Mouse (Mus musculus) liver, embryonic 11.5 days (tissue): Measurements from ENCODE around the gene Dock3. TPM values are rescaled to one million over a fixed set of nuclear protein-coding genes. Genes with fewer than 3 reads are reported as not detected.

Experiments used
- ATAC-seq: fragments of 200-750 bp; cut with Nextera tagmentation; replicated peaks from 2 replicates; pipeline ENCODE4 v1.8.0; 2017; ENCODE audit warnings: moderate number of reproducible peaks, mild to moderate bottlenecking, moderate TSS enrichment, moderate library complexity; ENCODE audit not compliant: low FRiP score
- DNase-seq: peaks from one replicate; pipeline ENCODE4 v3.0.0-alpha.2; 2017; ENCODE audit warnings: low spot score
- H3K27ac ChIP-seq: fragments of 300-500 bp; sonication (generic); 2 replicates; pipeline ENCODE4 v1.5.1; 2014; ENCODE audit warnings: mild to moderate bottlenecking, low read depth, low read length, control low read depth
- H3K27me3 ChIP-seq: fragments of 300-500 bp; sonication (generic); replicated peaks from 2 replicates; pipeline ENCODE4 v1.6.1; 2014; ENCODE audit warnings: low read length, mixed read lengths; ENCODE audit not compliant: control insufficient read depth, insufficient read depth
- H3K36me3 ChIP-seq: fragments of 300-500 bp; sonication (generic); 2 replicates; pipeline ENCODE4 v1.6.1; 2014; ENCODE audit warnings: mild to moderate bottlenecking, low read length, moderate library complexity, mixed read lengths; ENCODE audit not compliant: control insufficient read depth, insufficient read depth
- H3K4me1 ChIP-seq: fragments of 300-500 bp; sonication (generic); replicated peaks from 2 replicates; pipeline ENCODE4 v1.6.1; 2014; ENCODE audit warnings: low read length, mixed read lengths; ENCODE audit not compliant: control insufficient read depth, insufficient read depth
- H3K4me2 ChIP-seq: fragments of 300-500 bp; sonication (generic); 2 replicates; pipeline ENCODE4 v1.6.1; 2014; ENCODE audit warnings: mild to moderate bottlenecking, control low read depth, moderate library complexity
- H3K4me3 ChIP-seq: fragments of 300-500 bp; sonication (generic); 2 replicates; pipeline ENCODE4 v1.5.1; 2014; ENCODE audit warnings: low read depth, low read length, control low read depth
- H3K9ac ChIP-seq: fragments of 300-500 bp; sonication (generic); 2 replicates; pipeline ENCODE4 v1.6.1; 2014; ENCODE audit warnings: low read depth, low read length, control low read depth
- H3K9me3 ChIP-seq: fragments of 300-500 bp; sonication (generic); 2 replicates; pipeline ENCODE4 v1.6.1; 2016; ENCODE audit warnings: low read length, inconsistent platforms, mixed read lengths; ENCODE audit not compliant: control insufficient read depth
- WGBS: fragments of 180-500 bp; shearing (Covaris S2); extraction: QIAGEN DNeasy Blood & Tissue Kit; methylation state at CpG from one replicate; pipeline ENCODE4 v1.1.7; 2014; 5-methylcytosine and 5-hydroxymethylcytosine counted together
- microRNA-seq: library from miRNA; unstranded; fragments of <30 nt; microRNA quantifications from one replicate; pipeline ENCODE4, GENCODE M21; 2017; ENCODE audit warnings: borderline number of aligned reads
- polyA plus RNA-seq: library from polyadenylated mRNA; unstranded; fragments of >200 nt; fragmentation: Nextera tagmentation; extraction: Ambion mirVana; gene quantifications from 2 replicates; pipeline ENCODE4 v1.2.1, GENCODE M21; 2014

The Dock3 gene
- polyA plus RNA-seq, 1 experiment from 2014 or later, result 0.41 TPM

DNA sequence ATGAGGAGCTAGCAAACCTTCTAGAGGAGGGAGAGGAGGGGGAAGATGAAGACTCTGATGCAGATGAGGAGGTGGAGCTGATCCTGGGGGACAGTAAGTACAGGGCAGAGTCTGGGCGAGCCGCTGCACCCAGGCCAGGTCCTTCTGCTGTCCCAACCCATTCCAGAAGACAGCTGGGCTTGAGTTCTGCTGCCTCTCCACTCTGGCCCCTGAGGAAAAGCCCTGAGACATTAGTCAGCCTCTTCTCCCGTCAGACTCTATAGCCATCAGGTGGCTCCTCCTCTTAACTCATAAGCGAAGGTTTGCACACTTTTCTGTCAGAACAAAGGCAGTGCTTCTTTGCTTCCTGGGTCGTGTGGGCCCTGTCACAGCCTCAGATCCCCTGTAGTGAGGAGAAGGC lies 357.5 kb downstream of the Dock3 start:
- no peak overlapping the region for H3K27ac ChIP-seq
- peaks cover 18% of the 10 kb centered on the region for H3K36me3 ChIP-seq
- H3K4me2 ChIP-seq, result no peak overlapping the region
- DNase-seq (no peak), ATAC-seq (no peak)
- WGBS, result 86% methylated on average over 5 of the region's 5 CpGs
- no peaks in the 10 kb centered on the region for H3K4me1 ChIP-seq
- no peaks in the 10 kb centered on the region for H3K27me3 ChIP-seq
- H3K9ac ChIP-seq, result no peak overlapping the region
- H3K9me3 ChIP-seq, result no peaks in the 10 kb centered on the region
- no peak overlapping the region for H3K4me3 ChIP-seq

DNA sequence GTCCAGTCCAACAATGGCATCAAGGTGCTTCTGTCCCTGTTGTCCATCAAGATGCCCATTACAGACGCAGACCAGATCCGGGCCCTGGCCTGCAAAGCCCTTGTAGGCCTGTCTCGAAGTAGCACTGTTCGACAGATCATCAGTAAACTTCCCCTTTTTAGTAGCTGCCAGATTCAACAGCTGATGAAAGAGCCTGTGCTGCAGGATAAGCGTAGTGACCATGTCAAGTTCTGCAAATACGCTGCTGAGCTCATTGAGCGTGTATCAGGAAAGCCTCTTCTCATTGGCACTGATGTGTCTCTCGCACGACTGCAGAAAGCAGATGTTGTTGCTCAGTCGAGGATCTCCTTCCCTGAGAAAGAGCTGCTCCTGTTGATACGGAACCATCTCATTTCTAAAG lies 373.7 kb downstream of the Dock3 start:
- Histone ChIP-seq H3K4me1 (no peaks in the 10 kb centered on the region), H3K36me3 (peaks cover 36% of the 10 kb centered on the region), H3K9me3 (no peaks in the 10 kb centered on the region), H3K27me3 (no peaks in the 10 kb centered on the region), H3K4me2 (no peak overlapping the region), H3K4me3 (no peak overlapping the region), H3K9ac (no peak overlapping the region), H3K27ac (no peak overlapping the region)
- no peak for DNase-seq
- WGBS, result 69% methylated on average over 11 of the region's 11 CpGs
- ATAC-seq, result no peak

DNA sequence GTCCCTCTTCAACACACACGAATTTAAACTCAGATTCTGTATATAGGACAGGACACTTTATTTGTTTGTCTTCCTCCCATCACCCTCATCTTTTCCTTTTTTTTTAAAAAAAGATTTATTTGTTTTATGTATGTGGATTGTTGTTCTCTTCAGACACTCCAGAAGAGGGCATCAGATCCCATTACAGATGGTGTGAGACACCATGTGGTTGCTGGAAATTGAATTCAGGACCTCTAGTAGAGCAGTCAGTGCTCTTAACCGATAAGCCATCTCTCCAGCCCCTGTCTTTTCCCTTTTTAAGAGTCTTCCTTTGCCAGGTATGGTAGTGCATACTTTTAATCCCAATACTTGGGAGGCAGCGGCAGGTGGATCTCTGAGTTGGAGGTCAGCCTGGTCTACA lies 375.0 kb downstream of the Dock3 start:
- peaks cover 33% of the 10 kb centered on the region for H3K36me3 ChIP-seq
- no peaks in the 10 kb centered on the region for H3K9me3 ChIP-seq
- H3K4me2 ChIP-seq, result no peak overlapping the region
- DNase-seq (no peak), ATAC-seq (no peak)
- 79% methylated on average over 3 of the region's 3 CpGs for WGBS
- no peaks in the 10 kb centered on the region for H3K4me1 ChIP-seq
- H3K9ac ChIP-seq, result no peak overlapping the region
- H3K27me3 ChIP-seq, result no peaks in the 10 kb centered on the region
- H3K4me3 ChIP-seq, result no peak overlapping the region
- H3K27ac ChIP-seq, result no peak overlapping the region

Small RNA genes lying within 50 kb of the gene (microRNA-seq; reads per million reads assigned to microRNA genes)
- gene Gm22238, result not detected

Other genes with a start within 250 kb of the Dock3 start
- 17.1 and 19.2 TPM in 2 replicates for gene Mapkapk3, start 58.0 kb upstream of the Dock3 start, polyA plus RNA-seq
- 6.1 and 9.9 TPM in 2 replicates for gene Cish, start 64.1 kb upstream of the Dock3 start, polyA plus RNA-seq
- 8.2 and 8.7 TPM in 2 replicates for gene Hemk1, start 106.4 kb upstream of the Dock3 start, polyA plus RNA-seq
- 0.05 and 0.10 TPM in 2 replicates for gene 6430571L13Rik, start 108.7 kb upstream of the Dock3 start, polyA plus RNA-seq
- gene Cacna2d2, start 167.7 kb upstream of the Dock3 start, polyA plus RNA-seq, result 0.13 and 0.18 TPM in 2 replicates